Mouse (Mus musculus): ENCODE measurements around the gene Sh3bgr. TPM values are rescaled to one million over a fixed set of nuclear protein-coding genes. Genes with fewer than 3 reads are reported as not detected.
A peak's percentile ranks its signal among the peaks of the same experiment; 100 is the strongest.

Sh3bgr gene
- total RNA-seq (2015) = 0.76 and 0.89 TPM in 2 replicates
- total RNA-seq (2017) = not detected in 2 replicates

DNA sequence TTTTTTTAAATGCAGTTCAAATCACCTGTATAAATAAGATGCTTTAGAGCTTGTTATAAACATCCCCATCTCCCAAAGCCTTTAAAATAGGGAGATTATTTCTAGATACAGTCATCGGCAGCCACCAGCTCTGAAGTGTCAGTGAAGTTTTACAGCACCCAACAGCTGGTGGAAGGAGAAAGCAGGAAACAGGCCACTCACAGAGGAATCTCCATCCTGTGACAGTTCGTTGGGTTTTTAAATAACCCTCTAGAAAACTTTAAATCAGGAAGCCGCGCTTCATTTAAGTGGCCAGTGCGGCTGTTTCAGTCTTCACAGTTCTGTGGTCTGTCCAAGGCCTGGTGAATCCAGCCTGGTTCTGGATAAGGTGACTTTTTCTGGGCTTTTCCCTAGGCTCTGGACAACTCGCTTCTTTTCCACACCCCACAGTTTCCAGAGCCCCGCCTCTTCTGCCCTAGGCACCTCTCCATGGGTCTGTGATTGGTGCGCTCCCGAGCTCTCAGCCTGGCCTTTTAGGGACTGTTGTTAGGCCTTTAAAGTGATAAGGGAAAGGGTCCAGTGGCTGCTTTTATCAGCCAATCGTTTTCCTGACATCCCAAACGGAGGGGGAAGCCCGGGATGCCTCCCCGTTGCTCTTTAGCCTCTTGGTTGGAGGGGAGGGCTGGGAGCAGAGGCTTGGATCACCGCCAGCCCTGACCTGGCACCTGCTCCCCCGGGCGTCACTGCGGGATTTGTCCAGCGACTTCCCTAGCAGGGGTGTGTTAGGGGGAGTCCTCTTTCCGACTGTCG lies at the start of gene Sh3bgr:
TSS of gene Sh3bgr (plus strand) at position 538 of the 789 bp plus-strand sequence.
- ATAC-seq (ENCODE audit: poor library complexity, severe bottlenecking) = no peak

DNA sequence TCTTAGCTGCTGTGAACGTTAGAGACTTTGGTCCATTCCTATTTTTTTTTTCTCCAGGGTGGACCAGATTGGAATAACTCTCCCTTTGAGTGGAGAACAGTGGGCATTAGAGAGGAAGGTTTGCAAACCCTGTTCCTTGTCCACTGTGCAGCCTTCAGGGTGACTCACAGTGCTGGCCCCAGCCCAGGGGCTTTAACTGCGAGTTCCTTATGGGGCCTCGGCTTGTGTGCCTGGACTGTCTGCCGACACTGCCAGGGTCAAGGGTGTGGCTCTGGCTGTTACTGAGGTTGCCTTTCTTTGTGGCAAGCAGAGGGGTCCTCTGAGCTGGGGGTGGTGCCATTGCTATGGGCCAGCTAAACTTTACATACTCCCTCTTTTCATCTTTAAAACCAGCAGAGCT lies 49.3 kb upstream of the Sh3bgr start:
- no peak for ATAC-seq (ENCODE audit: poor library complexity, severe bottlenecking)

DNA sequence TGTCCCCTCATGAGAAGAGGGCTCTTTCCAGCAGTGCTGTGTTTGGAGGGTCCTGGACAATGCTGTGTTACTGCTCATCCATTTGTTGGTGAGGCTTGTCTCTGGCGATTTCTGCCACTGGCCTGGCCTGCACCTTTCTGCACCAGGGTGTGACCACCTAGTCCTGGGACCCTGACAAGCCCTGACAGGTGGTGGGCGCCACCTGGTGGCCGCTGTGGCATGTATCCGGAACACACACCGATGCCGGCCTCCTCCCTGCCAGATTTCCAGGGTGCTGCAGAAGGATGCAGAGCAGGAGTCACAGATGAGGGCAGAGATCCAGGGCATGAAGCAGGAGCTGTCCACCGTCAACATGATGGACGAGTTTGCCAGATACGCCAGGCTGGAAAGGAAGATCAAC lies 48.7 kb upstream of the Sh3bgr start:
- peak; percentile 82 for ATAC-seq (ENCODE audit: poor library complexity, severe bottlenecking)

- no peak for ATAC-seq (ENCODE audit: poor library complexity, severe bottlenecking)
These were observed 45.8 kb upstream of the Sh3bgr start for GRCm38 (mm10) chr16:96154476-96154875.

- no peak for ATAC-seq (ENCODE audit: poor library complexity, severe bottlenecking)
These were observed 44.2 kb upstream of the Sh3bgr start for GRCm38 (mm10) chr16:96156019-96156418.

DNA sequence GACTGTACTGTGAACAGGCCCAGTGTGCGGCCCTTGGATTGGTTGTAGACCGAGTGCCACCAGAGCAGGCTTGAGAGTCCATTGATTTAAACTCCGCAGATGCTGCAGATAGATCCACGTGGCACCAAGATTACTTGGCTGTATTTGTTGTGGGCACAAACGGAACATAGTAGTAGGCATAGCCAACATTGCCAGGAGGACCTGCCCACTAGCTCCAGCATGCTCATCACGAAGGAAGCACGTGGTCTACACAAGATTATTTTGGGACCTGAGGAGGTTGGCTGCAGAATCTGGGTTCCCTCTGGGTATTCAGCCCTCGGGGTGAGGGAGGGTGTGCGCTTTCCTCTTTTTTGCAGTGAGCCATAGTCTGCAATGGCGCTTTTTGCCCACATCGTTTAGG lies 43.1 kb upstream of the Sh3bgr start:
- ATAC-seq (ENCODE audit: poor library complexity, severe bottlenecking) = no peak

- ATAC-seq (ENCODE audit: poor library complexity, severe bottlenecking) = no peak
These were observed 41.7 kb upstream of the Sh3bgr start for GRCm38 (mm10) chr16:96158511-96159080.

DNA sequence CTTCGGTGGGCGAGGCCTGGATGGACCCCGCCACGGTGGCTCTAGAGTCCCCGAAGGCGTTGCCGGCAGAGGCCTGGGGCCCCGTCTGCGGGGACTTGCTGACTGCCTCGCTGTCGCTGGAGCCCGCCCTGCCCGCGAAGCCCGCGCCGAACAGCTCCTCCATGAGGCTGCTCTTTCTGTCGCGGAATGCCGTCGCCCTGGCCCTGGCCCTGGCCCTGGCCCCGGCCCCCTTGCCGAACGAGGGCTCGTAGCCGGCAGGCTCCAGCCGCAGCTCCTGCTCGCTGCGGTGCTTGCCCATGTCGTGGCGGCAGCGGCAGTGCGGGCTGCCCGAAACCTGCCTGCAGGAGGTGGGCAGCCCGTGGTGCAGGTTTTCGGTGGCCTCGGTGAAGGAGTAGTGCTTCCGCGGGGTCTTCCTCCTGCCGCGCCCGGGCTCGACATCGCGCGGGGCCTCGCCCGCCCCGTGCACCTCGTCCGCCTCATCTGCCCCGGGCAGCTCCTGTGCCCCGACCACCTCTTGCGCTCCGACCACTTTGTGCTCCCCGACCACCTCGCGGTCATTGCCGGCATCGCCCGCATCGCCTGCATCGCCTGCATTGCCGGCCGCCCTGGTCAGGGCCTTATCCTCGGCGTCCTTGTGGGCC lies 41.0 kb upstream of the Sh3bgr start:
- peak; percentile 67 for ATAC-seq (ENCODE audit: poor library complexity, severe bottlenecking)

DNA sequence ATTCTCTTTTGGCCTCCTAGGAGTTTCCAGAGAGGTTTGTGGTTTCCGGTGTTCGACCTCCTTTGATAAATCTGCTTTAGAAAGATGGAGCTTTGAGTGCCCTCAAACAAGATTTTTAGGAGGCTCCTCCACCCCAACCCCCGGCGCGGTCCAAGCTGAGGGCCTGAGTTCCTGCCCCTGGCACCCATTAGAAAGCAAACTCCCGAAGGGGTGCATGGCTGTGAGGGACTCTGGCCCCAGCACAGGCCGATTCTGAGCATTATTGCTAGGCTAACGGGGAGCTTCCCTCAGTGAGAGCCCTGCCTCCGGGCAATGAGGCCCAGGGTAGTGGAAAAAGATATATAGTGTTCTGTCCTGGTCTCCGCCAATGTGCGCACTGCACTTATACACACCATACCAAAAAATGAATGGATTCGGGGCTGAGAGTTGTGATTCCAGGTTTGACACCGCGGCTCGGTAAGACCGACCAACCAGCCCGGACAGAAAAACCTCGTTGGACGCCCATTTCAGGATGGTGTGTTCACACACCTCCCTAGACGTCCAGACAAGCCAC lies 40.4 kb upstream of the Sh3bgr start:
- ATAC-seq (ENCODE audit: poor library complexity, severe bottlenecking) = no peak

DNA sequence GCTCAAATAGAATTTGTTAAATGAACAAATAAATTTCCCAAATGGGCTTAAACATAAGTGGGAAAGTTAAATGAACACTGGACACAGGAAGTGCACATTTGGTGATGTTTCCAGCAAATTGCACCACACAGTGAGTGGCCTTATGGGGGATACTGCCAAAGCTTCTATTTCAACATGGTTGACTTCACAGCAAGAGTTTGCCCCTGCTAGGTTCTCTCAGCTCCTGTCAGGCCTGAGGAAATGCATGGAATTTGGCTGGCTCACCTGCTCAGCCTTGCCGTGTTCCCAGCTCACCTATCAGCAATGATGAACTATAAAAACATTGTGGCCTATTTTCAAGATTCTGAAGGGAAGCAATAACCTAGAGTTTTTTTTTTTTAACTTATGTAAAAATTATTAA lies 39.3 kb upstream of the Sh3bgr start:
- ATAC-seq (ENCODE audit: poor library complexity, severe bottlenecking) = no peak

DNA sequence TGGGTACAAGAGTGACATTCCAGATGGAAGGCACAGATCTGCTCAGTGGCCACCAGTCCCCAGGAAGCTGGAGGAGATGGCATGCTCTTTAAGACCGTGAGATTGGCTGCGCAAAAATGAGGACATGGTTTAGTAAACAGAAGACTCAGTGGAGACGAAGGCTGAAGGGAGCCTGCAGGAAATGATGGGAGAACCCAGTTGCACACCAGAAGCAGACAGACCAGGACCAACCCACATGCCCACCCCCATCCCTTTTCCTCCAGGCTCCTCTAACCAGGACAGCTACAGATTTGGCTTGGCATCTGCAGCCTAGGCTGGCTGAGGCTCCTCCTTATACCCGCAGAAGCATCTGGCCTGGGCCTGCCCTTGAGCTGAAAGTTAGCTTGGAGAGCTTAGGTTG lies 38.9 kb upstream of the Sh3bgr start:
- ATAC-seq (ENCODE audit: poor library complexity, severe bottlenecking) = no peak

GRCm38 (mm10) chr16:96165723-96166264 lies 34.5 kb upstream of the Sh3bgr start:
- ATAC-seq (ENCODE audit: poor library complexity, severe bottlenecking) = no peak

DNA sequence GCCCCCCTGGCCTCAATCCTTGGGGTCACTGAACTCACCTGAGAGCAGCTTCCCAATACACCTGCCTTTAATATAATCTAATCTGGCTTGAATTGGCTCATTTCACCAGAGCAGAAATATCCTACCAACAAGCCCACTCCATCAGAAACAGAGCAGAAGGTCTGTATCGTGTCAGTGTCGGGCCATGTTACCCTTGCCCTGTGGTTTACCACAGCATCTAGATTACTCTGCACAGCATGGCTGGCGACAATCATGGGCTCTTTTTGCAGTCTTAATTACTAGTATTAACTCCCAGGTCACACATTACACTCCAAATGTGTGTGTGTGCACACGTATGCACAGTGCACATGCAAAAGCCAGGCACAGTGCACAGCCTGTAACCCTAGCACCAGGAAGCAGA lies 31.4 kb upstream of the Sh3bgr start:
- ATAC-seq (ENCODE audit: poor library complexity, severe bottlenecking) = no peak

DNA sequence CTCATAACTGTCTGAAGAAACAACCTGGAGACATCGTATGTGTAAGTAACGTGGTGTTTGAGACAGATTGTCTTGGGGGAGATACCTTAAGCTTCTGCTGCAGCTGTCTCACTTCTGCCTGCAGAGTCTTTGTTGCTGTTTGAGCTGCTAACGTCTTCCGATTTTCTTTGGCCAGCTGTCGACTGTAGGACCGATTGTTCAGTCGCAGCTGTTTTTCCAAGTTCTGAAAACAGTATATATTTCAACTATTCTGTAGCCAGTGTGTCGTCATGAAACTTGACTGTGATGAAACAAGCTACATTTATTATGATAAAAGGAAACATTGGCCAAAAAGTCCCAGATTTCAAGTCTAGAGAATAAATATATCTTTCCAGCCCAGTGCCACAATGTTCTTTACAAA lies 26.6 kb upstream of the Sh3bgr start:
- ATAC-seq (ENCODE audit: poor library complexity, severe bottlenecking) = no peak

GRCm38 (mm10) chr16:96175399-96175798 lies 24.9 kb upstream of the Sh3bgr start:
- no peak for ATAC-seq (ENCODE audit: poor library complexity, severe bottlenecking)

- no peak for ATAC-seq (ENCODE audit: poor library complexity, severe bottlenecking)
These were observed 21.1 kb upstream of the Sh3bgr start for GRCm38 (mm10) chr16:96179156-96179555.

GRCm38 (mm10) chr16:96187619-96188018 lies 12.6 kb upstream of the Sh3bgr start:
- no peak for ATAC-seq (ENCODE audit: poor library complexity, severe bottlenecking)

GRCm38 (mm10) chr16:96191531-96192506 lies 8.4 kb upstream of the Sh3bgr start, which contains the start of gene Lca5l:
Lca5l (minus strand) TSS chr16:96192271.
- peak; percentile 95 for ATAC-seq (ENCODE audit: poor library complexity, severe bottlenecking)

GRCm38 (mm10) chr16:96200702-96201028 lies 415 bp downstream of the Sh3bgr start:
- ATAC-seq (ENCODE audit: poor library complexity, severe bottlenecking) = no peak

DNA sequence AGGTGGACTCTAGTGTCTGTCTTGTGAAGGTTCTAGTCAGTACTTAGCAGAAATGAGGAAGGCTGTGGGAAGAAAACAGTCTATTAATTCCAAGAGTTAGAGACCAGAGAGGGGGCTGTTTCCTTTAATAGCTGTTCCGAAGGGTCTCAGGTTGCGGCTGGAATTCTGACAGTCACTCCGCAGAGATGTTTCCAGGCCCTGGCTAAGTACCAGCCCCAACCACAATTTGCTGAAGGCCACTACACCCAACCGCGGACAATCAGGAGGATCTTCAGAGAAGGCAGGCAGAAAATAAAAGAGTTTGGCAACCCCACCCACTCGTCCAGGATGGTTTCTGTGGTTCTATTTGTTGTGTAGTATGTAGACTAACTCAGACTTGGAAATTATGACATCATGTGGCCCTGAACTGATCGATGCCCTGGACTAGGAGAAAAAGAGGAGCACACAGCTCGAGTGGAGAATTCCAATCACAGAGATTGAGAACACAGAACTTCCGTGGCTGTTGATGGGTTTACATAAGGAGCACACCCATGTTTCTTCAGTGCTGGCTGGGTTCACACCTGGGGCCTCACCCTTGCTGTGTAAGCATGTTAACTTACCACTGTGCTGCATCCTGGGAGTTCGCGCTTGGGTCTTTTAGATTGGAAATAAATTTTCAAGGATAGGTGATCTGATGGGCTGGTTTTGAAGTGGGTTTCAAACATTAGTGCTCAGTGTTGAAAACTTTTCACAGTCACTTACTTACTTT lies 1.4 kb downstream of the Sh3bgr start:
- ATAC-seq (ENCODE audit: poor library complexity, severe bottlenecking) = no peak
